Mouse (Mus musculus): ENCODE results near the gene Hoxa9. TPM values are rescaled to one million over a fixed set of nuclear protein-coding genes. Genes with fewer than 3 reads are reported as not detected.
A peak's percentile ranks its signal among the peaks of the same experiment; 100 is the strongest.

Hoxa9 gene
- polyA plus RNA-seq, 1 experiment from 2014 or later = not detected

DNA sequence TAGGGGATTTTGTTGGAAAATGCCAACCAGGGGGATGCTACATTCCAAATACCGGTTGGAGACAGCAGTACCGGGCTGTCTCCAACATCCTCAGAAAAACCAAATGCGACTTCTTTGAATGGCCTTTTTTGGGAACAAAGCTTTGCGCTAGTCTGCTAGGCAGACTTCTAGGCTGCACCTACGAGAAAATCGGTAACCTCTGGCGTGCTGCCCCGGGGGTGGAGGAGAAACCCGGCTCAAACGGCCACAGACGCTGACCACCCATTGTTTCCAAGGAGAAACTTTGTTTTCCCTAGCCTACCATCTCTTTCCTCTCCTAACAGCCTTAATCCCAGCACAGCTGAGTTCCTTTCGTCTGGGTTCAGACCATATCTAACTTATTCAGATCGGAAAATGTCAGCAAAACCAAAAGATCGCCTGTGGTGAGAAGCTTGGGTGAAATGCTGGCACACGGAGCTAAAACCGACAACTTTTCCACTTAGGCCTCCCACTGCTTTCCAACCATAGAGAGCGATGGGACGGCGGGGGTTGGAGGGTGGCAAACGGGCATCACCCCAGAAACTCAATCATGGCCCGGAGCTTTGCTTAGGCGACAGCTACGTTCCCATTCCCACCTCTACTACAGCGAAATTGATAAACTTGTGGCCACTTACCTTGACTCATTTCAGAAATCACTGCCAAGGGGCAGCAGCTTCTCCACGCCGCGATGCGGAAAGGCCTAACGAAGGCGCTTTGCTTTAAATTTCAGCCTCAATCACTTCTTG, 8.9 kb upstream of the Hoxa9 start:
- Histone ChIP-seq H3K4me3 (no peak overlapping the region), H3K36me3 (ENCODE audit: poor library complexity, severe bottlenecking) (no peaks in the 10 kb centered on the region), H3K4me1 (0 out of 2 replicates have a peak, but pooled peaks cover 4% of the 10 kb centered on the region), H3K9ac (no peak overlapping the region), H3K27ac (no peak overlapping the region), H3K27me3 (peaks cover 100% of the 10 kb centered on the region), H3K4me2 (peak overlapping the region; percentile 30; the same call in 1 of the 2 replicates), H3K9me3 (replicated peaks) (no peaks in the 10 kb centered on the region)
- WGBS = 3% methylated on average over 30 of the region's 30 CpGs
- ATAC-seq = no peak

DNA sequence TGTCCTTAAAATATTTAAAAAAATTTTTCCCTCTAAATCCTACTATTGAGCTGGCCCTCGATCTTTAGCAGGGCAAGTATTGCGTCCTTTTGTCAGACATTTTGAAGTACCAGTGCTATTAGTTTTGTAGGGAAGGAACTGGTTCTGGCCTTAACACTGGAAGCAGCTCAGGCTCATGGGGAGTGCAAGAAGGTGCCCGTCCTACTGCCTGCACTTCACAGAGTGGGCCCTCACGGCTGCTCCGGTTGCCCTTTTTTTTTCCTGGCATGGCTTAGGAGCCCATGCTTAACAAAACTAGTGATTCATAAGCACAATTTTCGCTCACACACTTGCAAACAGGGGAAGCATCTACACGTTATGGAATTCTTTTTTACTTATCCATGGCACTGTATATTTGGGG, 8.1 kb upstream of the Hoxa9 start:
- no peaks in the 10 kb centered on the region for H3K9me3 ChIP-seq (replicated peaks)
- no peak for ATAC-seq
- H3K4me2 ChIP-seq = no peak overlapping the region
- WGBS = 3% methylated on average over 7 of the region's 7 CpGs
- no peaks in the 10 kb centered on the region for H3K36me3 ChIP-seq (ENCODE audit: poor library complexity, severe bottlenecking)
- no peak overlapping the region for H3K27ac ChIP-seq
- no peak overlapping the region for H3K9ac ChIP-seq
- 0 out of 2 replicates have a peak, but pooled peaks cover 4% of the 10 kb centered on the region for H3K4me1 ChIP-seq
- peaks cover 100% of the 10 kb centered on the region for H3K27me3 ChIP-seq
- no peak overlapping the region for H3K4me3 ChIP-seq

DNA sequence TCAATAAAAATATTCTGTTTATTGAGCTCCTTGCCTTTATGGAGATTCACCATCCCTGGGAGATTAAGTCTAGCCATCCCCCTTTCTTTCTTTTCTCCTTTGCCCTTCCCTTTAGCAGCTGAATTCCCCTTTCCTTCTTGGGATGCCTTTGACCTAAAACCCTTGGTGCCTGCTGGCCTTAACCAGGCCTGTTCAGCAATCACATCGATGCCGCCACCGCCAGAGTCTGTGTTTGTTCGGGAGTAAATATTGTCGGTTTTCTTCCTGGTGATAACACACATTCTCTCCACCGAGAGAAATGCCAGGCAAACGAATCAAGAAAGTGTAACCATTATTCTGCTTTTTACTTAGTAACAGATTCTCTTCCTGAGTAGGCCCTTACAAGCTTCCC, 7.3 kb upstream of the Hoxa9 start:
- no peaks in the 10 kb centered on the region for H3K36me3 ChIP-seq (ENCODE audit: poor library complexity, severe bottlenecking)
- H3K27me3 ChIP-seq = peaks cover 100% of the 10 kb centered on the region
- 0 out of 2 replicates have a peak, but pooled peaks cover 4% of the 10 kb centered on the region for H3K4me1 ChIP-seq
- H3K27ac ChIP-seq = no peak overlapping the region
- no peak for ATAC-seq
- WGBS = under 1% methylated on average over 7 of the region's 7 CpGs
- no peak overlapping the region for H3K4me2 ChIP-seq
- no peak overlapping the region for H3K4me3 ChIP-seq
- H3K9ac ChIP-seq = no peak overlapping the region
- no peaks in the 10 kb centered on the region for H3K9me3 ChIP-seq (replicated peaks)

DNA sequence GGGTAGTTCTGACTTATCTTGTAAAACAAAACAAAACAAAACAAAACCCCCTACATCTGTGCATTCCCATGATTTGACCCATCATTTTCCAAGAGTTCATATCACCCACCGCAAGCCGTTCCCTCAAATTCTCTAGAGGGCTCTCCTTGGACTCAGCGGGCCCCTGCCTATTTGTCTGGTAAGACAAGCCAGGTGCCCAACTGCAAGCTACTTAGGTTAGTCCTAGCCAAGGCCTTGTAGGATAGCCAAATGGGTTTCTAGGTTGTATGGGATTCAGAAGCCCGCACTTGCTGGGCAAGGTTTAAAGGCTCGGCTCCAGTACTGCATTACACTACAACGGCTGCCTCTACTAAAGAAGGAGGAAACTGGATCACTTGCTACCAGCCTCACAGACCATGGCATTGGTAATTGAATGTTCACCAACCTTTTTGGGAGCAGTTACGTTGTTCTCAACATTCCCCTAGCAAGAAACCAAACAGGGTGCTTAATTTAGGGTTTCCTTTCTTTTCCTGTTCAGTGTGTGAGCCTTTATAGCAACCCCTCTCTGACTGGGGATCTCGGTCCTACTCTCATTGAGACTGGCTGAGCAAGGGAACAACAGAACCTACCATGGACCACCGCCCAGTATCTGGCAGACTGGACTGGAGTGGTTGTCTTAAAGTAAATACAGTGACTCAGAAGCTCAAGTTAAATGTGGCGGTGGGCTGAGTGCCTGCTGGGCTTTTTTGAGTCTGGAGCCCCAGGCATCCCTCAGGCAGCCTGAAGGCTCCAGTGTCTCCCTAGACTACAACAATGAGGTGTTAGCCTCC, 6.7 kb upstream of the Hoxa9 start:
- Histone ChIP-seq H3K4me2 (no peak overlapping the region), H3K9ac (no peak overlapping the region), H3K4me1 (0 out of 2 replicates have a peak, but pooled peaks cover 4% of the 10 kb centered on the region), H3K27ac (no peak overlapping the region), H3K27me3 (peaks cover 100% of the 10 kb centered on the region), H3K4me3 (no peak overlapping the region), H3K36me3 (ENCODE audit: poor library complexity, severe bottlenecking) (no peaks in the 10 kb centered on the region), H3K9me3 (replicated peaks) (no peaks in the 10 kb centered on the region)
- no peak for ATAC-seq
- 6% methylated on average over 10 of the region's 10 CpGs for WGBS

DNA sequence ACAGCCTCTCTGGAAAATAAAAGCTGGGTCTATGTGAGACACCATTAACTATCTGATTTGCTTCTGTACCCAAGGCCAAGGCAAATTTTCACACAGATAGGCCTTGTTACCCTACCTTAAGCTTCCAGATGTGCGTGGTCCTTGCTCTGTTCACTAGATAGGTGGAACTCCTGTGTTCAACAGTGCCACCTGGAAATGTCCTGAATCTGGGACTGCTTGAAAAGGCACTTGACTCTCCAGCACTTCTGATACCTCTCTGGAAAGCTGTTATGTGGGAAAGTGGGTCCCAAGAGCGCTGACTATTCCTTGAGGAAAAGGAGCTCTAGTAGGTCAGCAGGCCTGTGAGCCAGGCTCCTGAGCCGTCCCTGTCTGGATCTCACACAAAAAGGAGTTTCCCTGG, 5.9 kb upstream of the Hoxa9 start:
- Histone ChIP-seq H3K9me3 (replicated peaks) (no peaks in the 10 kb centered on the region), H3K4me3 (no peak overlapping the region), H3K27me3 (peaks cover 100% of the 10 kb centered on the region), H3K36me3 (ENCODE audit: poor library complexity, severe bottlenecking) (no peaks in the 10 kb centered on the region), H3K4me2 (no peak overlapping the region), H3K9ac (no peak overlapping the region), H3K27ac (no peak overlapping the region), H3K4me1 (0 out of 2 replicates have a peak, but pooled peaks cover 4% of the 10 kb centered on the region)
- WGBS = 9% methylated on average over 3 of the region's 3 CpGs
- ATAC-seq = no peak

DNA sequence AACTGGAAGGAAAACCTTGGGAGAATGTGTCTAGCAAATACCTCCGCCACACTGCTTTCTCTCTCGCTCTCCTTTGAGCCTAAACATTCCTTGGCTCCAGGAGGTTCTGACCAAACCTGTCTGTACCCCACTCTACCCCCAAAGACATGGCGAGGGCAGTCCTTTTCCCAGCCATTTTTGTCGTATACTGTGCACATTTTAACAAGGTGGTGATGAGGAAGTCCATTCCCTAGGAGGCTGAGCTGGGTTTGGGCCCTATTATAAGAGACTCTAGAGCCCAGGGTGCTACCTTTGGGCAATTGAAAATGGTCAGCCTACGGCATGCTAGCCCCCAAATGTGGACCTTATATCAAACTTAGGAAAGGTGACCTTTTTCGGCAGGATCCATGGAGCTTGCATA, 5.0 kb upstream of the Hoxa9 start:
- no peak overlapping the region for H3K9ac ChIP-seq
- no peaks in the 10 kb centered on the region for H3K9me3 ChIP-seq (replicated peaks)
- H3K36me3 ChIP-seq (ENCODE audit: poor library complexity, severe bottlenecking) = no peaks in the 10 kb centered on the region
- no peak for ATAC-seq
- H3K27ac ChIP-seq = no peak overlapping the region
- H3K4me3 ChIP-seq = no peak overlapping the region
- 20% methylated on average over 6 of the region's 6 CpGs for WGBS
- no peak overlapping the region for H3K4me2 ChIP-seq
- peaks cover 98% of the 10 kb centered on the region for H3K27me3 ChIP-seq
- H3K4me1 ChIP-seq = 0 out of 2 replicates have a peak, but pooled peaks cover 4% of the 10 kb centered on the region

DNA sequence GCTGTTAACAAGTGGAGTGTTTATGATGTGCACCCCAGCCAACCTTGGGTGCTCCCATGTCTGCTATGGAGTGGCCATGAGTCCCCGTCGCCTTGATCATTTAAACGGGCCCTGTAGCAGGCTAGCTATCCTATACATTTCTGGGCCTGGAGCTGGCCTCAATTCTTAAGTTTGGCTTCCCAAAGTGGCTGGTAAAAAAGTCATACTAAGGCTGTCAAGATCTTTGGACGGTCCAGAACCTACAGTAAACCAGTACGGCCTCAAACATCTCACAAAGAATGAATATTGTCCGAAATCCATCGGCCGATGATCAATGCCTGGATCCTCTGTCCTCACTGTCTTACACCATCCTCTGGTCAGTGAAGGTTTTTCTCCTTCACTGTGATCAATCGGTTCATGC, 4.4 kb upstream of the Hoxa9 start:
- 26% methylated on average over 9 of the region's 9 CpGs for WGBS
- no peaks in the 10 kb centered on the region for H3K9me3 ChIP-seq (replicated peaks)

DNA sequence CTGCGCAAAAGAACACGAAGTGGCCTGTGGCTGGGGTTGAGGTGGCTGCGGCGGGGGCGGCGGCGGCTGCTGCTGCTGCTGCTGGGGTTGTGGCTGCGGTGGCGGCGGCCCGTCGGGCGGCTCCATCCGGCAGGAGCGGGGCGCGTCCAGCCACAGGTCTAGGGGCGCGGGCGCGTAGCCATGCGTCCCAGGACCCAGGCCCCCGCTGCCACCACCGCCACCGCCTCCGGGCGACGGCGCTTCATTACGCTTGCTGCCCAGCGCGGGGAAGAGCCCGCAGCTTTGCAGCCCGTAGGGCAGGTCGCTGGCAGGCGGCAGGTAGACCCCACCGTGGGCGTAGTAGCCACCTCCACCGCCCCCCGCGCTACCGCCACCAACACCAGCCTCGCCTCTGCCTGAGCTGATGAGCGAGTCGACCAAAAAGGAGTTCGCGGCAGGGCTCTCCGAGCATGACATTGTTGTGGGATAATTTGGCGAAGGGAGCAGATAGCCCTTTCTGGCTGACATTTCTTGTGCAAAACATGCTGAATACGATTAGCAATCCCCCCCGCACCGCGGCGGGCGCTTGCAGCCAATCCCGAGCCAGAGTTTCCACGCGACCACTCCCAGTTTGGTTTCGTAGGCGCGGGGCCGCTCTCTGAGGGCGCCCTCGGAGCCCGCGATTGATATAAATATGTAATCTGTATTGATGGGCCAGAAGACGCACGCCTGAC, 3.7 kb upstream of the Hoxa9 start:
- Histone ChIP-seq H3K27me3 (peaks cover 98% of the 10 kb centered on the region), H3K36me3 (ENCODE audit: poor library complexity, severe bottlenecking) (no peaks in the 10 kb centered on the region), H3K4me2 (no peak overlapping the region), H3K4me3 (no peak overlapping the region), H3K27ac (no peak overlapping the region), H3K9me3 (replicated peaks) (no peaks in the 10 kb centered on the region), H3K9ac (no peak overlapping the region), H3K4me1 (no peaks in the 10 kb centered on the region)
- ATAC-seq = no peak
- WGBS = 2% methylated on average over 66 of the region's 68 CpGs

More for the DNA sequence above, 4.4 kb upstream of the Hoxa9 start:
- H3K9ac ChIP-seq = no peak overlapping the region
- H3K4me1 ChIP-seq = 0 out of 2 replicates have a peak, but pooled peaks cover 3% of the 10 kb centered on the region
- no peak overlapping the region for H3K4me2 ChIP-seq
- ATAC-seq = no peak
- H3K27ac ChIP-seq = no peak overlapping the region
- H3K36me3 ChIP-seq (ENCODE audit: poor library complexity, severe bottlenecking) = no peaks in the 10 kb centered on the region
- no peak overlapping the region for H3K4me3 ChIP-seq
- H3K27me3 ChIP-seq = peaks cover 98% of the 10 kb centered on the region

DNA sequence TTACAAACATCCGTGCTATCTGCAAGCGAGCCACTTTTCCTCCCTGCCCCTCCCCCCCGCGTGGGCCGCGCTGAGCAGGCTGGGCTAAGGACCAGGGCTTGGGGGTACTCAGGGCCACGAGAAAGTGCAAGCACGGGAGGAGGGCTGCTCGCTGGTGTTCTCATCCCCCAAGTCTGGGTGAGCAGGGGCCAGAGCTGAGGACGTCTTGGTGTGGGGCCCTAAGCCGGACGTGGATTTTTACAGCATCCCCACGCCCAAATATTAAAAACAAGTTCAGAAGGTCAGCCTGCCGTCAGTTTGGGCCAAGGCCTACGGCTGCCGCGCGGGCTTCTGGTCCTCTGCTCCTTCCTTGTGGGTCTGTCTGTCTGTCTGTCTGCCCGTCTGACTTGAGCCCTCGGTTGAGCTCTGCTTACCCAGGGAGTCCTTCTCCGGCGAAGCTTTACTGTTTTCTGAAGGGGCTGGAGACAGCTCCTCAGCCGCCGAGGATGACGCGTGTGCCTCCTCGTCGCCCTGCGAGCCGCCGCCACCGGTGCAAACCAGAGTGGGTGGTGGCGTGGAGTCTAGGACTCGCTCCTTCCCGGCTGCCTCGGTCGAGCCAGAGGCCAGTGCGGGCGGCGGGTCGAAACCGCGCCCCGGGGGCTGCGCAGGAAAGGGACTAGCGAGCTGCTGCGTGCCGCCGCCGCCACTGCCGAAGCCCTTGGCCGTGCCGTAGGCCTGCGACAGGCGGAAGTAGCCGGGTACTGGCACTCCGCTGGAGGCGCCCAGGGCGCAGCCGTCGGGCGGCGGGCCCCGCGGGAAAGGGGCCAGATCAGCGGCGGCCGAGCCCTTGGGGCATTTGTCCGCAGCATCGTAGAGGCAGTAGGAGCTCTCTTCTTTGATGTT, 2.9 kb upstream of the Hoxa9 start:
- Histone ChIP-seq H3K4me3 (no peak overlapping the region), H3K4me2 (no peak overlapping the region), H3K9ac (no peak overlapping the region), H3K9me3 (replicated peaks) (no peaks in the 10 kb centered on the region), H3K27me3 (peaks cover 98% of the 10 kb centered on the region), H3K4me1 (no peaks in the 10 kb centered on the region), H3K27ac (no peak overlapping the region), H3K36me3 (ENCODE audit: poor library complexity, severe bottlenecking) (no peaks in the 10 kb centered on the region)
- ATAC-seq = no peak
- 2% methylated on average over 70 of the region's 70 CpGs for WGBS

DNA sequence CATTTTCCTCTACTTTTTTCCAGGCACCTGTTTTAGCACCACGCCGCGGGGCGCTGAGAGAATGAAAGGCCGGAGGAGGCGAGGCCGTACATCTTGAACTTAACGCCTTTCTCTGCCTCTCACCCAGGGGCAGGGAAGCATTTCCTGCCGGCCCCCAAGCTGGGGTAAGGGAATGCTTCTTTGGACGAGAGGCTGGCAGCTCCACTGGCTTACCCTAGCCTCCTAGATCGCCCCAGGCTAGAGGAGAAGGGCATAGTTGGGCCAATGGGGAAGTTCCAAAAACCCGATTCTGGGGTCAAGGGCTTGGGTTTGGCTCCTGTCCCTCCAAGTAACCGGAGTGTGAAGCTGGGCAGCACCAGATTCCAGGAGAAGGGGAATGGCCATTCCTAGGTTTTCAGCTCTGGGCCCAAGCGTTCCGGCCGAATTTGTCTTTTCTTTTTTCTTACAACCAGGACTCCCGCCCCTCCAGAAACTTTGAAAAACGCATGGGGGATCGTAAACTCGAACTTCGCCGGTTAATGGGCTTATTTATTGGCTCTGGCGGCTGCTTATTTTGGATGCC, 2.2 kb upstream of the Hoxa9 start:
- H3K27ac ChIP-seq = no peak overlapping the region
- no peak overlapping the region for H3K4me2 ChIP-seq
- WGBS = 2% methylated on average over 23 of the region's 23 CpGs
- peaks cover 97% of the 10 kb centered on the region for H3K27me3 ChIP-seq
- no peaks in the 10 kb centered on the region for H3K36me3 ChIP-seq (ENCODE audit: poor library complexity, severe bottlenecking)
- H3K4me1 ChIP-seq = no peaks in the 10 kb centered on the region
- no peaks in the 10 kb centered on the region for H3K9me3 ChIP-seq (replicated peaks)
- no peak overlapping the region for H3K9ac ChIP-seq
- ATAC-seq = no peak
- H3K4me3 ChIP-seq = no peak overlapping the region

DNA sequence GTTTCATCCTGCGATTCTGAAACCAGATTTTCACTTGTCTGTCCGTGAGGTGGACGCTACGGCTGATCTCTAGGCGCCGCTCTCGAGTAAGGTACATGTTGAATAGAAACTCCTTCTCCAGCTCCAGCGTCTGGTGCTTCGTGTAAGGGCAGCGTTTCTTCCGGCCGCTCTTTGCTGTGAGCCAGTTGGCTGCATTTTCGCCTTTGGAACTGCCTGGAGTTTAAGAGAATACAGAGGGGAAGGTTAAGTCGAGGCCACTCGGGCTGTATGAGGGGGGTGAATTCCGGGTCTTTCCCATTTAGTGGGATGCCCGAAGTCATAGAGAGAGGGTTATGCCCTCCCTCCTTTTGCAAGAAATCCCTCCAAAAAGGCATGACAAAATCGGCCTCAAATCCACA, 1.7 kb upstream of the Hoxa9 start:
- under 1% methylated on average over 18 of the region's 18 CpGs for WGBS
- Histone ChIP-seq H3K27ac (no peak overlapping the region), H3K4me3 (no peak overlapping the region), H3K36me3 (ENCODE audit: poor library complexity, severe bottlenecking) (no peaks in the 10 kb centered on the region), H3K27me3 (peaks cover 97% of the 10 kb centered on the region), H3K9me3 (replicated peaks) (no peaks in the 10 kb centered on the region), H3K9ac (no peak overlapping the region), H3K4me2 (no peak overlapping the region), H3K4me1 (no peaks in the 10 kb centered on the region)
- no peak for ATAC-seq

All from forebrain, embryonic 13.5 days (tissue).